Mouse (Mus musculus) cerebellum, adult 2 months (tissue): ENCODE measurements around the gene Mmgt2. TPM values are rescaled to one million over a fixed set of nuclear protein-coding genes. Genes with fewer than 3 reads are reported as not detected.
A peak's percentile ranks its signal among the peaks of the same experiment; 100 is the strongest.

Experiments used
- DNase-seq, 2 experiments: peaks; one replicate each; pipeline ENCODE4 v3.0.0; 2021
- H3K27ac ChIP-seq: fragments of 200-500 bp; 2 replicates; pipeline ENCODE4 v1.5.1; 2012; ENCODE audit warnings: low read length, control low read depth, inconsistent platforms; ENCODE audit not compliant: insufficient read depth
- H3K27me3 ChIP-seq: fragments of 200-500 bp; 2 replicates; pipeline ENCODE4 v1.6.1; 2012; ENCODE audit warnings: inconsistent platforms, mild to moderate bottlenecking, low read length, moderate library complexity; ENCODE audit not compliant: control insufficient read depth, insufficient read depth
- H3K4me1 ChIP-seq: fragments of 200-500 bp; 2 replicates; pipeline ENCODE4 v1.6.1; 2011; ENCODE audit warnings: low read length; ENCODE audit not compliant: control insufficient read depth, insufficient read depth
- H3K4me3 ChIP-seq: fragments of 200-500 bp; replicated peaks from 2 replicates; pipeline ENCODE3; 2011; ENCODE audit warnings: mild to moderate bottlenecking, low read depth, low read length, control low read depth; ENCODE audit not compliant: insufficient read depth
- CTCF ChIP-seq: fragments of 200-500 bp; IDR thresholded peaks from 2 replicates; pipeline ENCODE4 v1.5.1; 2011; ENCODE audit warnings: low read depth, mild to moderate bottlenecking, control low read depth, low read length, moderate library complexity, borderline replicate concordance; ENCODE audit not compliant: insufficient read depth
- POLR2A ChIP-seq: fragments of 200-500 bp; IDR thresholded peaks from 2 replicates; pipeline ENCODE4 v1.6.1; 2011; ENCODE audit warnings: low read length, control low read depth, borderline replicate concordance; ENCODE audit not compliant: insufficient read depth
- WGBS: fragments of 180-500 bp; shearing (Covaris S2); methylation state at CpG from one replicate; pipeline ENCODE4 v1.1.7; 2018; 5-methylcytosine and 5-hydroxymethylcytosine counted together
- polyA plus RNA-seq: library from polyadenylated mRNA; depleted of rRNA; stranded (reverse); fragments of >200 nt; gene quantifications from 2 replicates; pipeline ENCODE4 v1.2.3, GENCODE M21; 2012

Gene Mmgt2
- polyA plus RNA-seq, 1 experiment, result 28.0 TPM

DNA sequence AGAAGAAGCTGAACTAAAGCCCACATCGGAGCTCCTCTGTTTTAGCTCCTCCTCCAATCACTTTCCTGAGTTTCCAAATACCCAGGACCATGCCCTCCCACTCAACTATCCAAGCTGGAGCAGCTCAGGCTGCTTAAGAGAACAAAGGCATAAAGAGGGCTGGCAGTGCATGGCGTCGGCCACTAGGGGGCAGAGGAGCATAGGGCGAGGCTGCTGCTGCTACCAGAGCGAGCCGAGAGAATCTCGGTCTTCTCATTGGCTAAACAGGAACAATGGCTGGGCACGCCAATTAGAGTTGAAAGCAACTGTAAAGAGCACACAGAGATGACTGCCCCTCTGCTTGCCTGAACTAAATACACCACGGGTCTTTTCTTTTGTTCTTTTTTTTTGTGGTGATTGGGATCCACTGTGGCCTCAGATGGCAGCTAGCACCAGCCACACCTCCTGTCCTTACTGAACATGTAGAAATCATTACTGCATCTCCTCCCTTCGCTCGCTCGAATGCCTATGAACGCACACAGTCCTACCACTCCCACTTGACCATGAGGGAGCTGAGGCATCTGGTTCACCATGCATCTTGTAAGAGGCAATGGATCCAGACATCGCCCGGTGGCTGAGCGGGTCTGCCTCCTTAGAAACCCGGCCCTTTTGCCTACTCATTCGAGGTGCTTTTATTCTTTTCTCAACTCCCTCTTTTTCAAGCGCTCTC, 34.7 kb upstream of the Mmgt2 start:
- H3K4me3 ChIP-seq, result peak overlapping the region; percentile 32
- peak; percentile 87 to 93 for DNase-seq
- H3K4me1 ChIP-seq, result peaks cover 11% of the 10 kb centered on the region
- no peak overlapping the region for H3K27ac ChIP-seq
- H3K27me3 ChIP-seq, result no peaks in the 10 kb centered on the region
- 9% methylated on average over 19 of the region's 19 CpGs for WGBS
- TF ChIP-seq POLR2A (no peak), CTCF (peak; percentile 99)

DNA sequence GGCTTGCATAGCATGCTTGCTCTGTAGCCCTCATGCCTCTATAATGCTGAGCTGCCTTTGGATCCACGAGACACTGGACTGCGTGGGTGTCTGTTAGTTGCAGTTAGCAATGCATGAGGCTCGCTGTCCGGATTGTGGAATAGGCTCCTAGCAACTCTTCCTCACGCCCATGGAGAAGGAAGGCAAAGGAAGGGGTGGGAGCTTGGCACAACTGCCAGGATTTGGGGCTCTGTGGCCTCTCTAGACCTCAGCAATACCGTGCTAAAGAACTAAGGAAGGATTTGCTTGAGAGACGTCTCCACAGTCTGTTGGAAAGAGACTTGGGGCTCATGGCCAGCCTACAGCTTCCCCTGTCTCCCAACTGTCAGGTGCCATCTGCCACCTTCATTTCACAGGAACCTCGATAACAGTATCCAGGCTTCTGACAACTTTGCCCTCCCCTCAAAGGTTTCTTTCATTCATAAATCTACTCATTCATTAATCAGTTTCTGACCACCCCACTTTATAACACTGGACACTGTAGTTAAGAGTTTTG, 33.5 kb upstream of the Mmgt2 start:
- Histone ChIP-seq H3K27ac (no peak overlapping the region), H3K27me3 (no peaks in the 10 kb centered on the region), H3K4me1 (peaks cover 11% of the 10 kb centered on the region), H3K4me3 (no peak overlapping the region)
- TF ChIP-seq POLR2A, result no peak
- no peak for TF ChIP-seq CTCF
- WGBS, result 9% methylated on average over 8 of the region's 8 CpGs
- DNase-seq, result no peak

DNA sequence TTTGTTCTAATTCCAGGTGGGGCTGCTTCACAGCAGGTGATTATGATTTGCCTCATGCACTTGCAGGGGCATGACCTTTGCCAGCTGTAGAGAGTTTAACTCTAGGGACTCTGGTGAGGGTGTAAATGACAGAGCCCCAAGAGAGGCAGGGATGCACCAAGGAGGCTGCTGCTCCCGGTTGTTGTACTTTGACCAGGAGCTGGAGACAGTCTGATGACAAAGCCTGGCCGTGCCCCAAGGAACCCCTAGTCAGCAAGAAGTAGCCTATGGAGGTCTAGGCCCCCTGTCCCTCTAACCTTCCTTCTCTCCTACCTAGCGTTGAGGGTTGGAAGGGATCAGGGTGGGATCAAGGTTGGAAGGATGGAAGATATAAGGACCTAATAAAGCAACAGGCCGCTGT, 33.0 kb upstream of the Mmgt2 start:
- no peak for DNase-seq
- WGBS, result 84% methylated on average over 4 of the region's 4 CpGs
- Histone ChIP-seq H3K4me3 (no peak overlapping the region), H3K27me3 (no peaks in the 10 kb centered on the region), H3K27ac (no peak overlapping the region), H3K4me1 (peaks cover 11% of the 10 kb centered on the region)
- TF ChIP-seq POLR2A, result no peak
- no peak for TF ChIP-seq CTCF

DNA sequence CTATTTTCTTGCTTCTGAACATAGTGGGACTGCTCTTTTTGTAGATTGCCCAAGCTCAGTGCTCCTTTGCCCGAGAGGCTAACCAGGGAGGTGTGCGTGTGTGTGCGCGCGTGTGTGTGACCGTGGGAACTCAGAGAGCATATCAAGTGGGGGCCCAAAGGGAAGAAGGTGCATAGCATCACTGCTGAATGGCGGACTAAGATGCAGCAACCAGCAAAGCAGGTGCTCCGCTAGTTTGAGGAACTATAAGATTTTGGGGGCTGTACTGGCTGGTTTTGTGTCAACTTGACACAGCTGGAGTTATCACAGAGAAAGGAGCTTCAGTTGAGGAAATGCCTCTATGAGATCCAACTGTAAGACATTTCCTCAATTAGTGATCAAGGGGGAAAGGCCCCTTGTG, 27.4 kb upstream of the Mmgt2 start:
- no peaks in the 10 kb centered on the region for H3K27me3 ChIP-seq
- H3K27ac ChIP-seq, result no peak overlapping the region
- DNase-seq, result no peak
- no peak overlapping the region for H3K4me3 ChIP-seq
- H3K4me1 ChIP-seq, result no peaks in the 10 kb centered on the region
- TF ChIP-seq CTCF (no peak), POLR2A (no peak)
- WGBS, result 95% methylated on average over 8 of the region's 8 CpGs

DNA sequence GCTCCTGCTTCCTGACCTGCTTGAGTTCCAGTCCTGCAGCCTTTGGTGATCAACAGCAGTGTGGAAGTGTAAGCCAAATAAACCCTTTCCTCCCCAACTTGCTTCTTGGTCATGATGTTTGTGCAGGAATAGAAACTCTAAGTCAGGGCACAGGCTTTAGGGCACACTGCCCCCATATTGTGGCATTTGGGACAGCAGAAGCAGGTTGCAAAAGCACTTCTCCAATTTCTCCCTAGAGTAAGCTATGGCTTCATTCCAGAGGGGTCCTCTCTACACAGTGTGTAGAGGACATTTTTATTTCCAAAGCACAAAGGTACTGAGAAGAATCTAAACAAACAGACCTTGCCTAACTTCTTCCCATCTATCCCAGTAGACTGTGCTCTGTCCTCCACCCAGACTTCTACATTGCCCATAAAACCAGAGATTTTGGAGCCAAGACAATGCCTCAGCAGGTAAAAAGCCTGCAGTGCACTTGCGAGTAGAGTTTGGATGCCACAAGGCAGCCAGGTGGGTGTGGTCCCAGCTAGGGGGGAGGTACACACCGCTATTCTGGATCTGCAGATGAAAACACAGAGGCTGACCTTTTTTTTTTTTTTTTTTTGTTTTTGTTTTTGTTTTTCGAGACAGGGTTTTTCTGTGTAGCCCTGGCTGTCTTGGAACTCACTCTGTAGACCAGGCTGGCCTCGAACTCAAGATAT, 26.7 kb upstream of the Mmgt2 start:
- Histone ChIP-seq H3K4me3 (no peak overlapping the region), H3K27ac (no peak overlapping the region), H3K27me3 (no peaks in the 10 kb centered on the region), H3K4me1 (no peaks in the 10 kb centered on the region)
- no peak for TF ChIP-seq CTCF
- TF ChIP-seq POLR2A, result no peak
- no peak for DNase-seq
- 74% methylated on average over 4 of the region's 4 CpGs for WGBS

DNA sequence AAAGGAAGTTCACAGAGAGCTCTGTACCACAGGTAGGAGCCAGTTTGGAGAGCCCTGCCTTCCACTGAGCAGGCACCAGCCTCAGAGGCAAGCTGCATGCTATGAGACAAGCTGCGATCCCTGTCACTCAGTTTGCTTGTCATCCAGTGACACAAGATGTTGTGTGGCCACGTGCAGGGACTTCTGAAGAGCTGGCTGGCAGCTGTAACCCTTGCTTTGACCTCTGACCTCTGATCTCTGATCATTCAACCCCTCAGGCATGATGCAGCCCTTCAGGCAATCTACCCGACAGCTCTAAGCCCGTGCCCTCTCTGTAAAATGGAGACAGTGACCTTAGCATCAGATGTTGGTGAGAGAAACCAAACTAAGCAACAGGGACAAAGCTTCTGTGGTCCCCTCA, 25.6 kb upstream of the Mmgt2 start:
- H3K4me1 ChIP-seq, result no peaks in the 10 kb centered on the region
- no peaks in the 10 kb centered on the region for H3K27me3 ChIP-seq
- no peak overlapping the region for H3K4me3 ChIP-seq
- H3K27ac ChIP-seq, result no peak overlapping the region
- 78% methylated on average over 4 of the region's 4 CpGs for whole genome bisulfite sequencing
- no peak for DNase-seq
- no peak for TF ChIP-seq POLR2A
- no peak for TF ChIP-seq CTCF

DNA sequence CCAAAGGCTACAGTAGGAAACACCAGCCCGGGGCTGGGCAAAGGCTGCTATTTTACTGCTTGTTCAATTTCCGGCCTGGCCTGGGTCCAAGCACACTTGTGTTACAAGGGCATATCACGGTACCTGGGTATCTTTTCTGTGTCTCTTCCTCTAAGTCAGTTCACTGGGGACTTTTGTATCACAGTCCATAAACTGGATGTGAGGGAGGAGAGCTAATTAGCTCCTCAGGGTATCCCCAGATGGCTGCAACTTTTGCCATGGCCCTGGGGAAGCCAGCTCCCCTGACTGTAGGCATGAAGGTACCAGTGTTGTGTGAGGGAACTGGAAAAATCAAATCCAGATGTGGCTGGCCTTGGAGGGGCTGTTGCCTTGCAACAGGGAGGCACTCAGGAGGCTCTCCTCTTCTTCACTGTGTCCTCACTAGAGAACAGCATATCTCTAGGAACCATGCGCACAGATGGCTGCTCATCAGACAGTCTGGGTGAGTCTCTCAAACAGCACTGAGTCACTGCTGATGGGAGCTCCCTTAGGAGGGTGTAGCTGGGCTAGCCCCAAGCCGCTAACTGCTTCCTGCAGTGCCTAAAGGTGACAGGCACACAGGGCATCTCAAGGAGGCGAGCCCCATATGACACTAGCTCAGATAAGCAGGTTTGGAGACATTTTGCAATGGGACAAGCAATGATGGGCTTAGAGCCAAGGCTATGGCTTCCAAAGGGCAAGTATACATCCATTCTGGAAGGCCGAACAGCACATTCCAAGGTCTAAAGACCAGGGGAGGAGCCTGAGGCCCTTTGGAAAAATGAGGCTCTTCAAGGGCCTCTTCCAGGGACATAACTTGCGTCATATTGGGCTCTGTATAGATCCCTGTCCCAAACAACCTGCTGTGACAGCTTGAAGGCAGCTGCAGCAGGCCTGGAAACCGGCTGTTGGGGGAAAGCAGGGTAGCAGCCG, 23.8 kb upstream of the Mmgt2 start:
- H3K27ac ChIP-seq, result no peak overlapping the region
- H3K4me3 ChIP-seq, result no peak overlapping the region
- DNase-seq, result no peak
- TF ChIP-seq CTCF, result no peak
- TF ChIP-seq POLR2A, result no peak
- no peaks in the 10 kb centered on the region for H3K4me1 ChIP-seq
- H3K27me3 ChIP-seq, result no peaks in the 10 kb centered on the region
- 59% methylated on average over 10 of the region's 10 CpGs for WGBS
